Mouse (Mus musculus) liver, embryonic 14.5 days (tissue): ENCODE measurements around the gene Pcbp3.

Experiments
- CTCF ChIP-seq: IDR thresholded peaks from 2 replicates; pipeline ENCODE4 v1.5.1; 2016; ENCODE audit warnings: antibody characterized with exemption, low read depth, control low read depth
- EP300 ChIP-seq: IDR thresholded peaks from 2 replicates; pipeline ENCODE4 v1.6.1; 2016; ENCODE audit warnings: antibody characterized with exemption, low read depth

GRCm38 (mm10) chr10:76931794-76932193, 29.9 kb downstream of the Pcbp3 start:
- TF ChIP-seq EP300, result no peak
- no peak for TF ChIP-seq CTCF
